Mouse (Mus musculus) heart, embryonic 15.5 days (tissue): ENCODE measurements around the gene Slc35d2. TPM values are rescaled to one million over a fixed set of nuclear protein-coding genes. Genes with fewer than 3 reads are reported as not detected.

Experiments used
- ATAC-seq: fragments of 200-750 bp; cut with Nextera tagmentation; replicated peaks from 2 replicates; pipeline ENCODE4 v1.8.0; 2017; ENCODE audit warnings: low read depth, moderate TSS enrichment; ENCODE audit not compliant: insufficient number of reproducible peaks, insufficient read depth, low FRiP score
- H3K27ac ChIP-seq: fragments of 300-500 bp; sonication (generic); 2 replicates; pipeline ENCODE4 v1.5.1; 2015; ENCODE audit warnings: mild to moderate bottlenecking, inconsistent platforms
- H3K27me3 ChIP-seq: fragments of 300-500 bp; sonication (generic); 2 replicates; pipeline ENCODE4 v1.6.1; 2015; ENCODE audit warnings: inconsistent platforms
- H3K36me3 ChIP-seq: fragments of 300-500 bp; sonication (generic); 2 replicates; pipeline ENCODE4 v1.6.1; 2015; ENCODE audit warnings: mild to moderate bottlenecking, inconsistent platforms
- H3K4me1 ChIP-seq: fragments of 300-500 bp; sonication (generic); replicated peaks from 2 replicates; pipeline ENCODE4 v1.6.1; 2015; ENCODE audit warnings: inconsistent platforms
- H3K4me2 ChIP-seq: fragments of 300-500 bp; sonication (generic); 2 replicates; pipeline ENCODE4 v1.6.1; 2015; ENCODE audit warnings: inconsistent platforms, mild to moderate bottlenecking, moderate library complexity
- H3K4me3 ChIP-seq: fragments of 300-500 bp; sonication (generic); 2 replicates; pipeline ENCODE4 v1.5.1; 2015; ENCODE audit warnings: mild to moderate bottlenecking, inconsistent platforms
- H3K9ac ChIP-seq: fragments of 300-500 bp; sonication (generic); 2 replicates; pipeline ENCODE4 v1.6.1; 2015; ENCODE audit warnings: mild to moderate bottlenecking, inconsistent platforms
- H3K9me3 ChIP-seq: fragments of 300-500 bp; sonication (generic); replicated peaks from 2 replicates; pipeline ENCODE4 v1.6.1; 2016; ENCODE audit warnings: inconsistent platforms
- WGBS: fragments of 180-500 bp; shearing (Covaris S2); methylation state at CpG from one replicate; pipeline ENCODE4 v1.1.7; 2015; ENCODE audit warnings: mixed read lengths; 5-methylcytosine and 5-hydroxymethylcytosine counted together
- polyA plus RNA-seq: library from polyadenylated mRNA; unstranded; fragments of >200 nt; fragmentation: Nextera tagmentation; extraction: Ambion mirVana; gene quantifications from 2 replicates; pipeline ENCODE4 v1.2.1, GENCODE M21; 2015

Slc35d2 gene
- polyA plus RNA-seq, 1 experiment from 2014 or later: 5.0 TPM

- H3K4me2 ChIP-seq: no peak overlapping the region
Measured at GRCm38 (mm10) chr13:64108381-64108850, 20.8 kb downstream of the Slc35d2 start.

GRCm38 (mm10) chr13:64107535-64107934 lies 21.6 kb downstream of the Slc35d2 start:
- Histone ChIP-seq H3K4me3 (no peak overlapping the region), H3K36me3 (no peaks in the 10 kb centered on the region), H3K4me1 (peaks cover 2% of the 10 kb centered on the region; the same call in 1 of the 2 replicates), H3K4me2 (no peak overlapping the region; the same call in 1 of the 2 replicates), H3K9ac (no peak overlapping the region), H3K27me3 (no peaks in the 10 kb centered on the region), H3K9me3 (no peaks in the 10 kb centered on the region), H3K27ac (no peak overlapping the region)
- WGBS: 46% methylated on average over 8 of the region's 8 CpGs
- ATAC-seq: no peak

More at GRCm38 (mm10) chr13:64108381-64108850, 20.8 kb downstream of the Slc35d2 start:
- H3K4me1 ChIP-seq: peaks cover 2% of the 10 kb centered on the region; the same call in 1 of the 2 replicates
- H3K36me3 ChIP-seq: no peaks in the 10 kb centered on the region
- H3K27ac ChIP-seq: no peak overlapping the region
- no peak overlapping the region for H3K4me3 ChIP-seq
- no peaks in the 10 kb centered on the region for H3K9me3 ChIP-seq
- WGBS: 31% methylated on average over 5 of the region's 5 CpGs
- no peaks in the 10 kb centered on the region for H3K27me3 ChIP-seq
- ATAC-seq: no peak
- no peak overlapping the region for H3K9ac ChIP-seq

GRCm38 (mm10) chr13:64107105-64107504 lies 22.1 kb downstream of the Slc35d2 start:
- H3K4me1 ChIP-seq: peaks cover 2% of the 10 kb centered on the region; the same call in 1 of the 2 replicates
- no peak for ATAC-seq
- no peak overlapping the region for H3K27ac ChIP-seq
- no peaks in the 10 kb centered on the region for H3K36me3 ChIP-seq
- 68% methylated on average over 3 of the region's 3 CpGs for WGBS
- H3K9me3 ChIP-seq: no peaks in the 10 kb centered on the region
- H3K27me3 ChIP-seq: no peaks in the 10 kb centered on the region
- H3K4me3 ChIP-seq: no peak overlapping the region
- H3K4me2 ChIP-seq: no peak overlapping the region; the same call in 1 of the 2 replicates
- no peak overlapping the region for H3K9ac ChIP-seq

- Histone ChIP-seq H3K4me2 (no peak overlapping the region), H3K27ac (no peak overlapping the region), H3K9me3 (no peaks in the 10 kb centered on the region), H3K4me1 (peaks cover 2% of the 10 kb centered on the region; the same call in 1 of the 2 replicates), H3K4me3 (no peak overlapping the region), H3K36me3 (no peaks in the 10 kb centered on the region), H3K9ac (no peak overlapping the region), H3K27me3 (no peaks in the 10 kb centered on the region)
- ATAC-seq: no peak
- WGBS: 61% methylated on average over 3 of the region's 3 CpGs
Measured at GRCm38 (mm10) chr13:64105690-64106089, 23.5 kb downstream of the Slc35d2 start.

GRCm38 (mm10) chr13:64100186-64100585 lies 29.0 kb downstream of the Slc35d2 start:
- Histone ChIP-seq H3K4me1 (no peaks in the 10 kb centered on the region), H3K4me3 (no peak overlapping the region), H3K27ac (no peak overlapping the region), H3K36me3 (no peaks in the 10 kb centered on the region), H3K9ac (no peak overlapping the region), H3K4me2 (no peak overlapping the region), H3K27me3 (no peaks in the 10 kb centered on the region), H3K9me3 (no peaks in the 10 kb centered on the region)
- WGBS: 67% methylated on average over 3 of the region's 3 CpGs
- ATAC-seq: no peak

GRCm38 (mm10) chr13:64098992-64099391 lies 30.2 kb downstream of the Slc35d2 start:
- H3K9me3 ChIP-seq: no peaks in the 10 kb centered on the region
- H3K27me3 ChIP-seq: no peaks in the 10 kb centered on the region
- H3K4me2 ChIP-seq: no peak overlapping the region
- 77% methylated on average over 9 of the region's 9 CpGs for WGBS
- H3K4me3 ChIP-seq: no peak overlapping the region
- no peaks in the 10 kb centered on the region for H3K4me1 ChIP-seq
- H3K36me3 ChIP-seq: no peaks in the 10 kb centered on the region
- no peak for ATAC-seq
- H3K27ac ChIP-seq: no peak overlapping the region
- H3K9ac ChIP-seq: no peak overlapping the region

- Histone ChIP-seq H3K4me2 (0 out of 2 replicates have a peak overlapping the region, but pooled peaks have one; percentile 9), H3K9me3 (no peaks in the 10 kb centered on the region)
- ATAC-seq: no peak
Measured at GRCm38 (mm10) chr13:64093341-64093740, 35.8 kb downstream of the Slc35d2 start.

GRCm38 (mm10) chr13:64092752-64093151 lies 36.4 kb downstream of the Slc35d2 start:
- no peak overlapping the region for H3K4me2 ChIP-seq
- no peak overlapping the region for H3K27ac ChIP-seq
- no peaks in the 10 kb centered on the region for H3K27me3 ChIP-seq
- 59% methylated on average over 6 of the region's 6 CpGs for WGBS
- H3K9me3 ChIP-seq: no peaks in the 10 kb centered on the region
- no peak overlapping the region for H3K4me3 ChIP-seq
- peaks cover 4% of the 10 kb centered on the region; the same call in 1 of the 2 replicates for H3K4me1 ChIP-seq
- H3K36me3 ChIP-seq: no peaks in the 10 kb centered on the region
- no peak overlapping the region for H3K9ac ChIP-seq
- ATAC-seq: no peak

More at GRCm38 (mm10) chr13:64093341-64093740, 35.8 kb downstream of the Slc35d2 start:
- Histone ChIP-seq H3K4me1 (peaks cover 4% of the 10 kb centered on the region; the same call in 1 of the 2 replicates), H3K9ac (no peak overlapping the region), H3K4me3 (no peak overlapping the region), H3K27ac (no peak overlapping the region), H3K27me3 (no peaks in the 10 kb centered on the region), H3K36me3 (no peaks in the 10 kb centered on the region)
- 0% methylated on average over 1 of the region's 1 CpGs for WGBS

- peaks cover 4% of the 10 kb centered on the region; the same call in 1 of the 2 replicates for H3K4me1 ChIP-seq
- H3K9ac ChIP-seq: no peak overlapping the region
- no peak overlapping the region for H3K4me2 ChIP-seq
- no peaks in the 10 kb centered on the region for H3K9me3 ChIP-seq
- 60% methylated on average over 3 of the region's 3 CpGs for WGBS
- H3K4me3 ChIP-seq: no peak overlapping the region
- H3K27me3 ChIP-seq: no peaks in the 10 kb centered on the region
- ATAC-seq: no peak
- no peaks in the 10 kb centered on the region for H3K36me3 ChIP-seq
- H3K27ac ChIP-seq: no peak overlapping the region
Measured at GRCm38 (mm10) chr13:64092141-64092540, 37.0 kb downstream of the Slc35d2 start.

GRCm38 (mm10) chr13:64091006-64091405 lies 38.2 kb downstream of the Slc35d2 start:
- H3K36me3 ChIP-seq: no peaks in the 10 kb centered on the region
- H3K27me3 ChIP-seq: no peaks in the 10 kb centered on the region
- no peak overlapping the region for H3K4me3 ChIP-seq
- no peak for ATAC-seq
- WGBS: 73% methylated on average over 7 of the region's 7 CpGs
- no peak overlapping the region for H3K27ac ChIP-seq
- H3K4me1 ChIP-seq: peaks cover 4% of the 10 kb centered on the region; the same call in 1 of the 2 replicates
- no peak overlapping the region for H3K9ac ChIP-seq
- H3K9me3 ChIP-seq: no peaks in the 10 kb centered on the region
- H3K4me2 ChIP-seq: no peak overlapping the region

GRCm38 (mm10) chr13:64090278-64090677 lies 38.9 kb downstream of the Slc35d2 start:
- H3K4me2 ChIP-seq: no peak overlapping the region
- no peaks in the 10 kb centered on the region for H3K36me3 ChIP-seq
- no peaks in the 10 kb centered on the region for H3K27me3 ChIP-seq
- no peak overlapping the region for H3K27ac ChIP-seq
- no peak overlapping the region for H3K9ac ChIP-seq
- 76% methylated on average over 5 of the region's 5 CpGs for WGBS
- H3K4me3 ChIP-seq: no peak overlapping the region
- no peak for ATAC-seq
- peaks cover 4% of the 10 kb centered on the region; the same call in 1 of the 2 replicates for H3K4me1 ChIP-seq
- H3K9me3 ChIP-seq: no peaks in the 10 kb centered on the region

- Histone ChIP-seq H3K27me3 (no peaks in the 10 kb centered on the region), H3K9me3 (no peaks in the 10 kb centered on the region), H3K9ac (no peak within 1 kb of the TSS), H3K4me2 (no peak within 1 kb of the TSS), H3K4me3 (no peak within 1 kb of the TSS), H3K36me3 (no peaks in the 10 kb centered on the region), H3K27ac (no peak within 1 kb of the TSS), H3K4me1 (peaks cover 4% of the 10 kb centered on the region; the same call in 1 of the 2 replicates)
- WGBS: 70% methylated on average over 4 of the region's 4 CpGs
- ATAC-seq: no peak
Measured at GRCm38 (mm10) chr13:64089130-64089529, 40.0 kb downstream of the Slc35d2 start, which contains the start of gene Hsd17b3. Hsd17b3 (minus strand) TSS chr13:64089230.
